Mouse (Mus musculus): ENCODE measurements around the gene Dennd1a. TPM values are rescaled to one million over a fixed set of nuclear protein-coding genes. Genes with fewer than 3 reads are reported as not detected.

Dennd1a gene
- polyA plus RNA-seq, 1 experiment: 11.9 TPM

DNA sequence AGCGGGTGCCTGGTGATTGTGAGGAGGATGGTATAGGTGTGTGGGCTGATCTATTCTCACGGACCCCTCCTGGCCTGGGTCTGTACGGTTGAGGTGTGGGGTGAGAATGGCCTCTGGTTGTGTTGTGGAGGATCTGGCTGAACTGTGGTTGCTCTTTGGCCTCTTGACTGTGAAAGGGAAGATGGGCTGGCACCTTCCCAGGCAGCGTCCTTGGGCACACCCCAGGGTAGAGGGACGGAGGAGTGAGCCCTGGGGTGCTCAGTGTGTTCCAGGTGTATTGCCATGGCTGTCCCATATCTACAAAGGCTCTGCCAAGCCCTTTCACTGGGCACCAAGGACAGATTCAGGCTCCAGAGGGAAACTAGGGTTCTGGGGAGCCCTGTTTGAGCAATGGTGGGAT, 498.2 kb downstream of the Dennd1a start:
- Histone ChIP-seq H3K4me3 (ENCODE audit: low read depth, low read length) (no peak overlapping the region), H3K36me3 (ENCODE audit: control insufficient read depth, insufficient read depth, low read length, poor library complexity, severe bottlenecking) (no peaks in the 10 kb centered on the region), H3K4me1 (ENCODE audit: control insufficient read depth, insufficient read depth, low read length) (no peaks in the 10 kb centered on the region), H3K27me3 (ENCODE audit: control insufficient read depth, insufficient read depth, low read length, poor library complexity, severe bottlenecking) (peaks cover 7% of the 10 kb centered on the region), H3K9ac (ENCODE audit: low read depth, poor library complexity, severe bottlenecking) (no peak overlapping the region), H3K9me3 (replicated peaks; ENCODE audit: control insufficient read depth, insufficient read depth, low read length, poor library complexity, severe bottlenecking) (no peaks in the 10 kb centered on the region), H3K27ac (ENCODE audit: insufficient read depth, low read length) (no peak overlapping the region)
- TF ChIP-seq EP300 (IDR thresholded peaks at IDR 0.05; ENCODE audit: insufficient read depth, low read depth, low read length) (no peak), CTCF (IDR thresholded peaks at IDR 0.05; ENCODE audit: low read depth, low read length) (no peak), POLR2A (IDR thresholded peaks at IDR 0.05; ENCODE audit: insufficient read depth, low read length) (no peak)

DNA sequence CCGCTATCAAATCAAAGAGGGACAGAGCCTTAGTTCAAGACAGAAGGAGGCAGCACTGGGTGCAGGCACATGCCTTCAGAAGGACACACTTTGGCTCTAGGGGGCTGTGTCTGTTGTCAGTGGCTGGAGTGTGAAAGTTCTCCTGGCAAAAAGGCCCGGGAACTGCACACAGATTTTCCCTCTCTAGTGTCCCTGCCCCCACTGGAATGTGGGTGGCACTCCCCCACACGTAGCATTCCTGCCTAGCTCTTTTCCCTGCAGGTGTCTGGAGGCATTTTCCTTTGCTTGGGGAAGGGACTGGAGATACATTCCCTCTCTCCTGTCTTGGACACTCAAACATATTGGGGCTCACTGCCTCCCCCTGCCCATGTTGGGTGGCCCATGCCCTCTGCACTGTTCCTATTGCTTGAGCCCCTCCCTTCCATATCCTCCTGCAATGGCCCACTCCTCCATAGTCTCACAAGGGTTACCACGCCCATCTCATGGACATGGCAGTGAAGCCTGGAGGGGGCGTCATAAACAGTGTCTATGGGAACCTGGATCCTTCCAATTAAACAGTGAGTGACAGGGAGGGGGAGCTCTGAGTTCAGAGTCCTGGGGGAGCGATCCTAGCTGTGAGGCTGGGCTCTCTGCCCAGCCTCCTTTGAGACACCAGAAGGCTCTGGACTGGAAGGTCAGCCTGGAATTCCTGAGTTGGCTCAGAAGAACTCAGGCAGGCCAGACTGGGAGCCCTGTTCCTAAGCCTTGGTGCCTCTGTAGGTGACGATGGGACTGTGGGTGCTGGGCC, 498.8 kb downstream of the Dennd1a start:
- Histone ChIP-seq H3K4me3 (ENCODE audit: low read depth, low read length) (no peak overlapping the region), H3K36me3 (ENCODE audit: control insufficient read depth, insufficient read depth, low read length, poor library complexity, severe bottlenecking) (no peaks in the 10 kb centered on the region), H3K27ac (ENCODE audit: insufficient read depth, low read length) (no peak overlapping the region), H3K9me3 (replicated peaks; ENCODE audit: control insufficient read depth, insufficient read depth, low read length, poor library complexity, severe bottlenecking) (no peaks in the 10 kb centered on the region), H3K9ac (ENCODE audit: low read depth, poor library complexity, severe bottlenecking) (no peak overlapping the region), H3K4me1 (ENCODE audit: control insufficient read depth, insufficient read depth, low read length) (no peaks in the 10 kb centered on the region), H3K27me3 (ENCODE audit: control insufficient read depth, insufficient read depth, low read length, poor library complexity, severe bottlenecking) (peaks cover 5% of the 10 kb centered on the region)
- no peak for TF ChIP-seq EP300 (IDR thresholded peaks at IDR 0.05; ENCODE audit: insufficient read depth, low read depth, low read length)
- no peak for TF ChIP-seq POLR2A (IDR thresholded peaks at IDR 0.05; ENCODE audit: insufficient read depth, low read length)
- no peak for TF ChIP-seq CTCF (IDR thresholded peaks at IDR 0.05; ENCODE audit: low read depth, low read length)

DNA sequence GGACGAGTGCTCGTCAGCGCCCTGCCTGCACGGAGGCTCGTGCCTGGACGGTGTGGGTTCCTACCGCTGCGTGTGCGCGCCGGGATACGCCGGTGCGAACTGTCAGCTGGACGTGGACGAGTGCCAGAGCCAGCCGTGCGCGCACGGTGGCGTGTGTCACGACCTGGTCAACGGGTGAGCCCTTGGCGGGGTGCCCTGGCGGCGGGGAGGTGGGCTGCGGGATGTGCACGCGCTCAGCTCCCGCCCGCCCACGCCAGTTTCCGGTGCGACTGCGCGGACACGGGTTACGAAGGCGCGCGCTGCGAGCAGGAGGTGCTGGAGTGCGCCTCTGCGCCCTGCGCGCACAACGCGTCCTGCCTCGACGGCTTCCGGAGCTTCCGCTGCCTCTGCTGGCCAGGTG, 500.7 kb downstream of the Dennd1a start:
- Histone ChIP-seq H3K36me3 (ENCODE audit: control insufficient read depth, insufficient read depth, low read length, poor library complexity, severe bottlenecking) (no peaks in the 10 kb centered on the region), H3K4me3 (ENCODE audit: low read depth, low read length) (peak overlapping the region; percentile 54), H3K27ac (ENCODE audit: insufficient read depth, low read length) (no peak overlapping the region), H3K9ac (ENCODE audit: low read depth, poor library complexity, severe bottlenecking) (no peak overlapping the region), H3K4me1 (ENCODE audit: control insufficient read depth, insufficient read depth, low read length) (no peaks in the 10 kb centered on the region), H3K9me3 (replicated peaks; ENCODE audit: control insufficient read depth, insufficient read depth, low read length, poor library complexity, severe bottlenecking) (no peaks in the 10 kb centered on the region), H3K27me3 (ENCODE audit: control insufficient read depth, insufficient read depth, low read length, poor library complexity, severe bottlenecking) (no peaks in the 10 kb centered on the region)
- TF ChIP-seq EP300 (IDR thresholded peaks at IDR 0.05; ENCODE audit: insufficient read depth, low read depth, low read length) (no peak), CTCF (IDR thresholded peaks at IDR 0.05; ENCODE audit: low read depth, low read length) (no peak), POLR2A (IDR thresholded peaks at IDR 0.05; ENCODE audit: insufficient read depth, low read length) (no peak)

DNA sequence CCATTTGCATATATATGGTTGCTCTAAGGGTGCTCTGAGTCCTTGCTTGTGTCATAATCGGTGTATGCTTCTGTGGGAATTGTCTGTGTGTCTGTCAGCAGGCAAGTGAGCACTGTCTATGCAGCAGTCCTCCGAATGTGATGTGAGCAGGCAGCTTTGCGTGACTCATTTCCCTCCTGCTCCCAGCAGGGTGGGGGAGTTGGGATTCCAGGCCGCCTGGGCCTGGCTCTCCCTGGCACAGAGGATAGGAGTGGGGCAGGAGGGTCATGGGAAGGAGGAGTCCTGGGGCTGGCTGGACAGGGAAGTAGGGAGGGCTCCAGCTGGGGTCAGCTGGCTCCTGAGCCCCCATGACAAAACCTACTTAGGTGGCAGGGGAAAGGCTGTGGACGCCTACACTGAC, 502.7 kb downstream of the Dennd1a start:
- Histone ChIP-seq H3K36me3 (ENCODE audit: control insufficient read depth, insufficient read depth, low read length, poor library complexity, severe bottlenecking) (no peaks in the 10 kb centered on the region), H3K4me3 (ENCODE audit: low read depth, low read length) (no peak overlapping the region), H3K9ac (ENCODE audit: low read depth, poor library complexity, severe bottlenecking) (no peak overlapping the region), H3K4me1 (ENCODE audit: control insufficient read depth, insufficient read depth, low read length) (peaks cover 2% of the 10 kb centered on the region), H3K27ac (ENCODE audit: insufficient read depth, low read length) (no peak overlapping the region), H3K27me3 (ENCODE audit: control insufficient read depth, insufficient read depth, low read length, poor library complexity, severe bottlenecking) (no peaks in the 10 kb centered on the region), H3K9me3 (replicated peaks; ENCODE audit: control insufficient read depth, insufficient read depth, low read length, poor library complexity, severe bottlenecking) (no peaks in the 10 kb centered on the region)
- TF ChIP-seq POLR2A (IDR thresholded peaks at IDR 0.05; ENCODE audit: insufficient read depth, low read length) (no peak), EP300 (IDR thresholded peaks at IDR 0.05; ENCODE audit: insufficient read depth, low read depth, low read length) (no peak), CTCF (IDR thresholded peaks at IDR 0.05; ENCODE audit: low read depth, low read length) (no peak)

DNA sequence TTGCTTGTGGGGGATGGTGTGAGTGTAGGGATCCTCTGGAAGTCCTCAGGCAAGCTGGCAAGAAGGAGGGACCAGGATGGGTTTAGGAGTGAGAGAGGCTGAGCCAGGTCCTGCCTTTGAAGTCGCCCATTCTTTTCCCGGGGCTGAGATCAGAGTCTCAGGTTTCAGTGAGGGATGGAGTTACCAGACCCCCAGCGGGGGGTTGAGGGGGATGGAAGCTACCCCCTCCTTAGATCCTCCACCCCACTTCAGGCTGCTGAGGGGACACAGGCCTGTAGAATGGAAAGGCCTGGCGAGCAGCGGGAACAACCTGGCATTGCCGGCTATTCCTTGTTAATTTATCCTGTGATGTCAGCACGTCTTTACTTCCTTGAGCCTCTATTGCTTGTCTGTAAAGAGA, 505.2 kb downstream of the Dennd1a start:
- Histone ChIP-seq H3K36me3 (ENCODE audit: control insufficient read depth, insufficient read depth, low read length, poor library complexity, severe bottlenecking) (no peaks in the 10 kb centered on the region), H3K9ac (ENCODE audit: low read depth, poor library complexity, severe bottlenecking) (no peak overlapping the region), H3K4me1 (ENCODE audit: control insufficient read depth, insufficient read depth, low read length) (peaks cover 3% of the 10 kb centered on the region), H3K4me3 (ENCODE audit: low read depth, low read length) (no peak overlapping the region), H3K9me3 (replicated peaks; ENCODE audit: control insufficient read depth, insufficient read depth, low read length, poor library complexity, severe bottlenecking) (no peaks in the 10 kb centered on the region), H3K27me3 (ENCODE audit: control insufficient read depth, insufficient read depth, low read length, poor library complexity, severe bottlenecking) (no peaks in the 10 kb centered on the region), H3K27ac (ENCODE audit: insufficient read depth, low read length) (no peak overlapping the region)
- no peak for TF ChIP-seq POLR2A (IDR thresholded peaks at IDR 0.05; ENCODE audit: insufficient read depth, low read length)
- TF ChIP-seq EP300 (IDR thresholded peaks at IDR 0.05; ENCODE audit: insufficient read depth, low read depth, low read length): no peak
- TF ChIP-seq CTCF (IDR thresholded peaks at IDR 0.05; ENCODE audit: low read depth, low read length): no peak

DNA sequence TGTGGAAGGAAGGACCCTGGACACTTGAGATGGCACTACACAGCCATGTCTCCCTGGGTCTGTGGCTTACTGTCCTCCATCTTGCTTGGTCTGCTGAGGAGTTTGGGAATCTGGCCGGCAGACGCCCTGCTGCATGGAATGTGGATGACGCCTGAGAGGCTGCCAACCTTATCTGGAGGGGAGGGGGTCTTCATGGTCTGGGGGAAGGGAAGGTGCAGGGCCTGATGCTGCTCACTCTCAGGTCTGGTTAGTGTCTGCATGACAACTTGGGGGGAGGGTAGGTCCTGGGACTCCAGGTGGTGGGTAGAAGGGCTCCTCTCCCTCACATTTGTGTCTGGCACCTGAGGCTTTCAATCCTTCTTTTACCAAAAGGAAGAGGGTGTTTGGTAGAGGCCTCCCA, 505.8 kb downstream of the Dennd1a start:
- H3K36me3 ChIP-seq (ENCODE audit: control insufficient read depth, insufficient read depth, low read length, poor library complexity, severe bottlenecking): no peaks in the 10 kb centered on the region
- peaks cover 3% of the 10 kb centered on the region for H3K4me1 ChIP-seq (ENCODE audit: control insufficient read depth, insufficient read depth, low read length)
- TF ChIP-seq POLR2A (IDR thresholded peaks at IDR 0.05; ENCODE audit: insufficient read depth, low read length) (no peak), EP300 (IDR thresholded peaks at IDR 0.05; ENCODE audit: insufficient read depth, low read depth, low read length) (no peak), CTCF (IDR thresholded peaks at IDR 0.05; ENCODE audit: low read depth, low read length) (no peak)
- H3K9me3 ChIP-seq (replicated peaks; ENCODE audit: control insufficient read depth, insufficient read depth, low read length, poor library complexity, severe bottlenecking): no peaks in the 10 kb centered on the region
- no peak overlapping the region for H3K27ac ChIP-seq (ENCODE audit: insufficient read depth, low read length)
- H3K9ac ChIP-seq (ENCODE audit: low read depth, poor library complexity, severe bottlenecking): no peak overlapping the region
- H3K27me3 ChIP-seq (ENCODE audit: control insufficient read depth, insufficient read depth, low read length, poor library complexity, severe bottlenecking): no peaks in the 10 kb centered on the region
- no peak overlapping the region for H3K4me3 ChIP-seq (ENCODE audit: low read depth, low read length)

All from ES-Bruce4 (cell line).